Mouse (Mus musculus) ES-E14 (cell line): Measurements from ENCODE around the gene Srr. TPM values are rescaled to one million over a fixed set of nuclear protein-coding genes. Genes with fewer than 3 reads are reported as not detected.

Experiments used
- DNase-seq: peaks from one replicate; pipeline ENCODE4 v3.0.0-alpha.2; 2013; ENCODE audit warnings: low read depth, low spot score
- H3K27ac ChIP-seq: 2 replicates; pipeline ENCODE4 v1.5.1; 2012; ENCODE audit warnings: low read depth, mild to moderate bottlenecking, low read length, moderate library complexity, mixed read lengths; ENCODE audit not compliant: poor library complexity, insufficient read depth, severe bottlenecking
- H3K36me3 ChIP-seq: 2 replicates; pipeline ENCODE4 v1.6.1; 2012; ENCODE audit warnings: mild to moderate bottlenecking, low read length, moderate library complexity, mixed read lengths; ENCODE audit not compliant: control insufficient read depth, poor library complexity, insufficient read depth, severe bottlenecking
- H3K4me1 ChIP-seq, 2 experiments: fragments of 150-350 bp in 1 of 2; sonication (generic) in 1 of 2; 2 replicates each; pipeline ENCODE4 v1.6.1; 2012; ENCODE audit warnings: low read length in 2 of 2, mild to moderate bottlenecking in 1 of 2, mixed read lengths in 1 of 2; ENCODE audit not compliant: control insufficient read depth in 2 of 2, insufficient read depth in 2 of 2, poor library complexity in 1 of 2
- H3K4me3 ChIP-seq, 2 experiments: fragments of 150-350 bp in 1 of 2; sonication (generic) in 1 of 2; 2 replicates each; pipeline ENCODE4 v1.5.1; 2012; ENCODE audit warnings: low read length in 2 of 2, low read depth in 1 of 2, mild to moderate bottlenecking in 1 of 2, mixed read lengths in 1 of 2; ENCODE audit not compliant: insufficient read depth in 1 of 2, poor library complexity in 1 of 2, severe bottlenecking in 1 of 2
- H3K9ac ChIP-seq: 2 replicates; pipeline ENCODE4 v1.6.1; 2012; ENCODE audit warnings: low read depth, mild to moderate bottlenecking, low read length, mixed read lengths; ENCODE audit not compliant: poor library complexity, insufficient read depth, severe bottlenecking
- H3K9me3 ChIP-seq: fragments of 150-350 bp; sonication (generic); 2 replicates; pipeline ENCODE4 v1.6.1; 2012; ENCODE audit warnings: low read depth, mild to moderate bottlenecking, low read length; ENCODE audit not compliant: control insufficient read depth, insufficient read depth
- CHD2 ChIP-seq: IDR thresholded peaks from 2 replicates; pipeline ENCODE4 v1.6.1; 2014; ENCODE audit warnings: mild to moderate bottlenecking, low read depth, low read length, inconsistent platforms
- HCFC1 ChIP-seq: IDR thresholded peaks from 2 replicates; pipeline ENCODE4 v1.6.1; 2012; ENCODE audit warnings: low read length, inconsistent platforms, borderline replicate concordance; ENCODE audit not compliant: insufficient read depth
- MAFK ChIP-seq: IDR thresholded peaks from 2 replicates; pipeline ENCODE4 v1.6.1; 2014; ENCODE audit warnings: mild to moderate bottlenecking, low read depth, low read length, inconsistent platforms; ENCODE audit not compliant: insufficient read depth
- ZC3H11A ChIP-seq: IDR thresholded peaks from 2 replicates; pipeline ENCODE4 v1.6.1; 2012; ENCODE audit warnings: low read depth, mild to moderate bottlenecking, inconsistent platforms, low read length, borderline replicate concordance
- ZNF384 ChIP-seq: IDR thresholded peaks from 2 replicates; pipeline ENCODE4 v1.6.1; 2012; ENCODE audit warnings: low read depth, low read length, inconsistent platforms
- in situ Hi-C, 2 experiments: fragments of 600-800 bp; cut with MboI; formaldehyde crosslinking; loops; one replicate each; pipeline ENCODE4 v1.15.1; 2025; ENCODE audit warnings: low sequenced_read_pairs in 2 of 2, inconsistent platforms in 1 of 2; ENCODE audit not compliant: unreplicated experiment in 2 of 2
- total RNA-seq: library from RNA; depleted of rRNA; stranded (reverse); fragments of 300-350 nt; gene quantifications from 2 replicates; pipeline ENCODE4 v1.2.3, GENCODE M21; 2012

The Srr gene
- total RNA-seq, 1 experiment, result 3.8 TPM

DNA sequence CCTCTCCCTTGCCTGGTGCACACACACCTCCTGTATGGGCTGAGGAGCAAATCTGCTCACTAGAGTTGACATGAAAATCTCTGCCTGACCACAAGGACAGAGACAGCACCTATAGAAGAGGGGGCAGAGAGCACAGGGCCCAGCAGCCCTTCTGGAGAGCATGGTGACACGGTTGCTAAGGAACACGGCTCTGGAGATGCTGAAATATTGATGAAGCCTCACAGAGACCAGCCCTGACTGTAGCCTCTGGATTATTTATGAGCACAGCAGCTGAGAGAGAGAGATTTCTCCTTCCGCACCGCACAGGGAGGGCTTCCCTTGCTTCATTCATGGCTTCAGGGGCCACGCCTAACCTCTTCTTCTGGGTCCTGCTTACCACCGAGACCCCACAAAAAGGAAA lies 56.1 kb downstream of the Srr start:
- no peak for DNase-seq
- TF ChIP-seq HCFC1 (no peak), ZNF384 (no peak), ZC3H11A (no peak), CHD2 (no peak), MAFK (no peak)
- no peak overlapping the region for H3K9ac ChIP-seq
- in situ Hi-C loops, result no loop called here
- no peak overlapping the region for H3K4me3 ChIP-seq
- H3K9me3 ChIP-seq, result no peaks in the 10 kb centered on the region
- no peak overlapping the region for H3K27ac ChIP-seq
- H3K4me1 ChIP-seq, result peaks cover 2% of the 10 kb centered on the region in 2 experiments; a peak in 1 of 4 replicates
- H3K36me3 ChIP-seq, result peaks cover 4% of the 10 kb centered on the region; the same call in 1 of the 2 replicates

DNA sequence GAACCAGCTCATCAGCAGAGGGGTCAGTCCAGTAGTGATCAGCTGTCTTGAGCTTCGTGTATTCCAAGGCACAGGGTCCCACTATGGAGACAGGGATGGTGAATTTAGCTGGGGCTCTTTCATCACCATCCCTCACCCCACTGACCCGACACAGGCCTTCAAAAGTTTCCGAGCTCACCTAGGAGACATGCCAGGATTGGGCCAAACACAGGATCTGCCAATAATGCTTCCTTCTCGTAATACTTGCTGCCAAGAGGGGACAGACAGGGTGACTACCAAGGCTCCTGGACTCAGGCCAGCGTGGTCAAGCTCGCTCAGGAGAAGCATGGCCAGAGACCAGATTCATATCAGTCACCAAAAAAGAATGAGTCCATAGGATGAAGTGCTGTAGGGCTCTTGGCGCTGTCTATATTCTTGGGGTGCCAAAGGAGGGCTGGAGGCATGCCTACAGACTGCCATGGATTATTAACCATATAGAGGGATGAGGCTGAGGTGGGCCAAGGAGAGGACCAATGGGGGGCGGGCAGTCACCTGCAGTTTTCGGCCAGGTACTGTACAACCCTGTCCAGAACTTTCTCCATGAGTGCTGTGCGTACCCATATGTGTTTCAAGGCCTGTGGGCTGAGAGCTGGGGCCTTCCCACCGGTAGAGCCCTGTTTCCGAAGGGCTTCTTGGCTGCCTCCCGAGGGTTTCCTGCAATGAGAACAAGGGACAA lies 57.5 kb downstream of the Srr start:
- in situ Hi-C loops, result no loop called here
- no peak overlapping the region for H3K4me3 ChIP-seq
- H3K4me1 ChIP-seq, result 0 out of 4 replicates have a peak, but pooled peaks cover 0 to 2% of the 10 kb centered on the region in 2 experiments
- no peak overlapping the region for H3K9ac ChIP-seq
- H3K36me3 ChIP-seq, result peaks cover 4% of the 10 kb centered on the region; the same call in 1 of the 2 replicates
- TF ChIP-seq ZC3H11A (no peak), MAFK (no peak), CHD2 (no peak), HCFC1 (no peak), ZNF384 (no peak)
- no peaks in the 10 kb centered on the region for H3K9me3 ChIP-seq
- no peak for DNase-seq
- no peak overlapping the region for H3K27ac ChIP-seq

DNA sequence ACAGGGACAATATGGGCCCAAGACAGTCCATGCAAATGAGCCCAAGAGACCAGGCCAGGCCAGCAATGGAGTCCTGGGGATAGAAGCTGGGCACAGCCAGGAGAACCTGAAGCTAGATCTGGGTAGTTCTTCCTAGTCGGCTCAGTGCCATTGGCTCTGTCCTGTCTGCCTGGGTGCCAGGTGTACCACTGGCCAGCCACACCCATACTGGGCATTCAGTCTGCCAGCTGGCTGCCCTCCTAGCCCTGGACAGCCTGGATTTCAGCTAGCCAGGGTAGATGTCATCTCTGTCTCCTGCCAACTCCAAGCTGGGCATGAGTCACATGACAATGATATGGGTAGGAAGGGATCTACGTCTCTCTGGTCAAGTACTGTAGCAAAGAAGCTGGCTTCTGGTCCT lies 58.6 kb downstream of the Srr start:
- Histone ChIP-seq H3K9ac (no peak overlapping the region), H3K36me3 (peaks cover 4% of the 10 kb centered on the region; the same call in 1 of the 2 replicates), H3K27ac (no peak overlapping the region), H3K4me1 (0 out of 4 replicates have a peak, but pooled peaks cover 0 to 2% of the 10 kb centered on the region in 2 experiments), H3K9me3 (no peaks in the 10 kb centered on the region), H3K4me3 (no peak overlapping the region)
- TF ChIP-seq ZNF384, result no peak
- TF ChIP-seq HCFC1, result no peak
- TF ChIP-seq ZC3H11A, result no peak
- no peak for TF ChIP-seq MAFK
- TF ChIP-seq CHD2, result no peak
- no peak for DNase-seq
- in situ Hi-C loops, result no loop called here

DNA sequence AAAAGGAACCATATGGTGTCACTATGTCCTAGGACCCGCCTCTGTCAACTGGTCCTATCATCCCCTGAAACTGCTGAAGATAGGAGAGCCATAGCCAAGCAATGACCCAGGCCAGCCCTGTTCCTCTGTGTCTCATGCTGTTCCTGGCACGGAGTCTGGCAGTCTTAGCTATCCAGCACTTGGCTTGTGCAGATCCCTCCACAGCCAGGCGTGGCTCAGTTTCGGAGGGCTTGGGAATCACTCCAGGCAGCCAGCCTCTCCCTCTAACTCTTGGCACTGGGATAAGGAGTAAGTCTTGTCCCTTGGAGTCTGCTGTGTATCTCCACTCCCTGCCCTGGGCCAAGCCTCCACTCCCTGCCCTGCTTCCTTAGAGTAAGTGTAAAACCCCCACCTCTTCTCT lies 59.1 kb downstream of the Srr start:
- in situ Hi-C loops, result no loop called here
- DNase-seq, result no peak
- no peak overlapping the region for H3K9ac ChIP-seq
- TF ChIP-seq MAFK (no peak), CHD2 (no peak), ZC3H11A (no peak), ZNF384 (no peak)
- 0 out of 4 replicates have a peak, but pooled peaks cover 0 to 2% of the 10 kb centered on the region in 2 experiments for H3K4me1 ChIP-seq
- H3K27ac ChIP-seq, result no peak overlapping the region
- H3K9me3 ChIP-seq, result no peaks in the 10 kb centered on the region
- peaks cover 4% of the 10 kb centered on the region; the same call in 1 of the 2 replicates for H3K36me3 ChIP-seq
- H3K4me3 ChIP-seq, result no peak overlapping the region

DNA sequence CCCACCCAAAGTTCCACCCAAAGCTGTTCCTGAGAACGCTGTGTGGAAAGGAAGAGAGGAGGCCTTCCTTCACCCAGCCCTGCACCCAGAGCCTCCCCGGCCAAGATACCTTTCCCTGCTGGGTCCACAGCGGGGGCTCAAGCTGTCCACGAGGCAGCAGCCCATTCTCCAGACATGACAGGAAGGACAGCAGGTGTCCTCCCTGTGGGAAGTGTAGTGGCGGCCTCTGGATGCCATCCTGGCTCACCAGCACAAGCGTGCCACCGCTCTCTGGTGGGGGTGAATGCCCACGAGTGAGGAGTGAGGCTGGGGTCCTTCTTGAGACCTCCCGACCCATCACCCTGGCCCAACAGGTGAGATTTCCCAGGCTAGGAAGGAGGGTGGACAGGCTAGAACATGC lies 60.5 kb downstream of the Srr start:
- H3K36me3 ChIP-seq, result peaks cover 4% of the 10 kb centered on the region; the same call in 1 of the 2 replicates
- H3K4me1 ChIP-seq, result peaks cover 2 to 5% of the 10 kb centered on the region in 2 experiments; a peak in 2 of 4 replicates
- H3K9me3 ChIP-seq, result no peaks in the 10 kb centered on the region
- in situ Hi-C loops, result no loop called here
- H3K27ac ChIP-seq, result no peak overlapping the region
- no peak for TF ChIP-seq ZC3H11A
- TF ChIP-seq HCFC1, result no peak
- no peak for TF ChIP-seq MAFK
- no peak for TF ChIP-seq CHD2
- no peak for TF ChIP-seq ZNF384
- no peak overlapping the region for H3K9ac ChIP-seq
- no peak for DNase-seq
- no peak overlapping the region for H3K4me3 ChIP-seq
